Mouse (Mus musculus) cerebellum, adult (tissue): ENCODE results near the gene Kmt2d.

Experiments used
- ATAC-seq: cut with Nextera tagmentation; 2 replicates; pipeline ENCODE4 v1.9.2; 2017; ENCODE audit warnings: mild to moderate bottlenecking, moderate library complexity, mixed read lengths; ENCODE audit not compliant: insufficient number of reproducible peaks, low FRiP score, low TSS enrichment

The Kmt2d gene

GRCm38 (mm10) chr15:98860921-98861320 lies 10.1 kb downstream of the Kmt2d start:
- no peak for ATAC-seq

- no peak for ATAC-seq
These were observed 11.5 kb downstream of the Kmt2d start for GRCm38 (mm10) chr15:98859319-98860043.

GRCm38 (mm10) chr15:98854214-98854613 lies 16.8 kb downstream of the Kmt2d start:
- ATAC-seq: no peak

- ATAC-seq: peak; percentile 51
These were observed 17.7 kb downstream of the Kmt2d start for GRCm38 (mm10) chr15:98853161-98853937.

- no peak for ATAC-seq
These were observed 18.3 kb downstream of the Kmt2d start for GRCm38 (mm10) chr15:98852733-98853132.

GRCm38 (mm10) chr15:98852071-98852470 lies 18.9 kb downstream of the Kmt2d start:
- no peak for ATAC-seq

GRCm38 (mm10) chr15:98851229-98851818 lies 19.7 kb downstream of the Kmt2d start:
- ATAC-seq: no peak

GRCm38 (mm10) chr15:98850668-98851067 lies 20.3 kb downstream of the Kmt2d start:
- ATAC-seq: no peak

GRCm38 (mm10) chr15:98849956-98850600 lies 20.9 kb downstream of the Kmt2d start:
- ATAC-seq: no peak

GRCm38 (mm10) chr15:98849165-98849564 lies 21.8 kb downstream of the Kmt2d start:
- no peak for ATAC-seq

GRCm38 (mm10) chr15:98846140-98846539 lies 24.9 kb downstream of the Kmt2d start:
- no peak for ATAC-seq

- no peak for ATAC-seq
These were observed 25.9 kb downstream of the Kmt2d start for GRCm38 (mm10) chr15:98845149-98845548.

GRCm38 (mm10) chr15:98843595-98844223 lies 27.3 kb downstream of the Kmt2d start:
- no peak for ATAC-seq

GRCm38 (mm10) chr15:98839671-98840585 lies 31.1 kb downstream of the Kmt2d start:
- no peak for ATAC-seq

GRCm38 (mm10) chr15:98839161-98839560 lies 31.8 kb downstream of the Kmt2d start:
- no peak for ATAC-seq

GRCm38 (mm10) chr15:98837743-98838103 lies 33.3 kb downstream of the Kmt2d start:
- no peak for ATAC-seq

- no peak for ATAC-seq
These were observed 33.8 kb downstream of the Kmt2d start for GRCm38 (mm10) chr15:98837006-98837742.

- no peak for ATAC-seq
These were observed 35.7 kb downstream of the Kmt2d start for GRCm38 (mm10) chr15:98835291-98835690.

GRCm38 (mm10) chr15:98834059-98834458 lies 36.9 kb downstream of the Kmt2d start:
- no peak for ATAC-seq
